In the genomic region with DNA sequence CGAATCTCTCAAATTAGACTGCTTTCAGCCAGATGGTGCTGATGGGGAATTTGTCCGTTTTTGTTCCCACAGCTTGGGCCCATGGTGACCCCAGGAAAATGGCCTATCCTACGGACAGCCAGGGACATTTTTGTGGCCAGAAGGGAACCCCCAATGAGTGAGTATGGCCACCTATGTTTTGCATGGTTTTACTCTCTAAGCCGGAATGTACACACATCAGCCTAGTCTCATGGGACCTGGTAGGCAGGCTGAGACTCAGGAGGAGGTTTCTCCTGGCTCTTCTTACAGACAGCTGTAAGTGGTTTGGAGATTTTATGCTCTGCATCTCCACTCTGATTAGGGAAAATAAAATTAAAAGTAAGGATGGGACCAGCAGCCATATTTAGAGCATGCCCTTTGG, we compare ENCODE assay signal across 14 mouse cellular contexts.
DNase-seq lines count a peak whose midpoint lies in the region; ATAC-seq lines count a peak whose summit lies in the region.
"Had no signal": no experiment of that assay in that cellular context is flagged by ENCODE, and none has a peak within 500 bp of the region (broad histone marks: within the 10 kb centered on the region; RNA-seq: fewer than 3 reads in every experiment).

No protein-coding gene starts in this region.

- WGBS in embryonic facial prominence, embryonic 11.5 days: 55% methylated on average over 4 of the region's 4 CpGs
- WGBS in embryonic facial prominence, embryonic 10.5 days: 67% methylated on average over 4 of the region's 4 CpGs
- WGBS in embryonic facial prominence, embryonic 14.5 days: 23% methylated on average over 4 of the region's 4 CpGs
- WGBS in hindbrain, embryonic 10.5 days: 60% methylated on average over 4 of the region's 4 CpGs
- WGBS in midbrain, embryonic 13.5 days: 38% methylated on average over 4 of the region's 4 CpGs

- no peaks in the 10 kb centered on the region for H3K4me1 ChIP-seq in embryonic facial prominence, embryonic 11.5 days (ENCODE audit: control insufficient read depth, insufficient read depth, low read length)
- peaks cover 11% of the 10 kb centered on the region for H3K4me1 ChIP-seq in embryonic facial prominence, embryonic 10.5 days
- H3K4me1 ChIP-seq in embryonic facial prominence, embryonic 14.5 days (ENCODE audit: control insufficient read depth, insufficient read depth, low read length): peaks cover 6% of the 10 kb centered on the region; the same call in 1 of the 2 replicates
- peaks cover 15% of the 10 kb centered on the region for H3K4me1 ChIP-seq in hindbrain, embryonic 10.5 days (replicated peaks)
- H3K4me1 ChIP-seq in midbrain, embryonic 13.5 days (replicated peaks): peaks cover 15% of the 10 kb centered on the region
- H3K4me1 ChIP-seq: kidney, embryonic 15.5 days had no signal

- no peak overlapping the region for H3K4me3 ChIP-seq in embryonic facial prominence, embryonic 11.5 days (ENCODE audit: low read depth, low read length)
- H3K4me3 ChIP-seq in embryonic facial prominence, embryonic 10.5 days: no peak overlapping the region
- H3K4me3 ChIP-seq in embryonic facial prominence, embryonic 14.5 days (ENCODE audit: low read depth, low read length): no peak overlapping the region
- no peak overlapping the region for H3K4me3 ChIP-seq in hindbrain, embryonic 10.5 days
- no peak overlapping the region for H3K4me3 ChIP-seq in midbrain, embryonic 13.5 days (replicated peaks)
- H3K4me3 ChIP-seq: kidney, embryonic 15.5 days had no signal

- no peak overlapping the region for H3K4me2 ChIP-seq in embryonic facial prominence, embryonic 11.5 days (ENCODE audit: low read depth, low read length)
- H3K4me2 ChIP-seq in embryonic facial prominence, embryonic 14.5 days (ENCODE audit: low read depth, low read length): no peak overlapping the region
- H3K4me2 ChIP-seq in midbrain, embryonic 13.5 days (replicated peaks): peak overlapping the region; percentile 13
- H3K4me2 ChIP-seq: kidney, embryonic 15.5 days had no signal

- peak; percentile 22 for DNase-seq in embryonic facial prominence, embryonic 11.5 days (ENCODE audit: low spot score)
- DNase-seq in embryonic facial prominence, embryonic 10.5 days (ENCODE audit: low spot score): no peak
- peak; percentile 78 for DNase-seq in embryonic facial prominence, embryonic 14.5 days (ENCODE audit: low spot score)
- no peak for DNase-seq in hindbrain, embryonic 10.5 days (ENCODE audit: low spot score)
- no peak for DNase-seq in spleen, postnatal 10 days (ENCODE audit: low spot score in 2 of 2)
- DNase-seq in ovary, postnatal 10 days (ENCODE audit: low spot score): no peak
- DNase-seq: cerebellum, adult 11-12 months; gastrocnemius, postnatal 14 days; right cerebral cortex, postnatal 4 days; thymus, postnatal 25 days had no signal

- H3K9ac ChIP-seq in embryonic facial prominence, embryonic 11.5 days (replicated peaks; ENCODE audit: low read length): no peak overlapping the region
- no peak overlapping the region for H3K9ac ChIP-seq in embryonic facial prominence, embryonic 14.5 days (ENCODE audit: low read depth, low read length)
- H3K9ac ChIP-seq in midbrain, embryonic 13.5 days (replicated peaks): no peak overlapping the region
- H3K9ac ChIP-seq: kidney, embryonic 15.5 days had no signal

- ATAC-seq in embryonic facial prominence, embryonic 11.5 days (replicated peaks; ENCODE audit: insufficient number of reproducible peaks, low FRiP score, low TSS enrichment, low read depth): no peak
- peak; percentile 51; the same call in 1 of the 2 replicates for ATAC-seq in embryonic facial prominence, embryonic 14.5 days (ENCODE audit: low read depth)
- peak; percentile 34; the same call in 1 of the 2 replicates for ATAC-seq in midbrain, embryonic 13.5 days
- ATAC-seq in frontal cortex, adult (ENCODE audit: low TSS enrichment): no peak

- no peaks in the 10 kb centered on the region for H3K9me3 ChIP-seq in embryonic facial prominence, embryonic 11.5 days (replicated peaks; ENCODE audit: control insufficient read depth, low read length)
- H3K9me3 ChIP-seq in embryonic facial prominence, embryonic 10.5 days: no peaks in the 10 kb centered on the region
- no peaks in the 10 kb centered on the region for H3K9me3 ChIP-seq in embryonic facial prominence, embryonic 14.5 days (ENCODE audit: control insufficient read depth, low read length)
- H3K9me3 ChIP-seq in hindbrain, embryonic 10.5 days: no peaks in the 10 kb centered on the region
- no peaks in the 10 kb centered on the region for H3K9me3 ChIP-seq in midbrain, embryonic 13.5 days
- H3K9me3 ChIP-seq: kidney, embryonic 15.5 days had no signal

- H3K27me3 ChIP-seq in embryonic facial prominence, embryonic 11.5 days (ENCODE audit: control insufficient read depth, insufficient read depth, low read length): no peaks in the 10 kb centered on the region
- H3K27me3 ChIP-seq in embryonic facial prominence, embryonic 10.5 days (replicated peaks; ENCODE audit: low read depth, poor library complexity, severe bottlenecking): no peaks in the 10 kb centered on the region
- no peaks in the 10 kb centered on the region for H3K27me3 ChIP-seq in embryonic facial prominence, embryonic 14.5 days (replicated peaks; ENCODE audit: control insufficient read depth, insufficient read depth, low read length)
- H3K27me3 ChIP-seq in hindbrain, embryonic 10.5 days (ENCODE audit: insufficient read depth, poor library complexity, severe bottlenecking): no peaks in the 10 kb centered on the region
- no peaks in the 10 kb centered on the region for H3K27me3 ChIP-seq in midbrain, embryonic 13.5 days
- H3K27me3 ChIP-seq: CH12.LX; kidney, embryonic 15.5 days had no signal

- H3K36me3 ChIP-seq in embryonic facial prominence, embryonic 11.5 days (replicated peaks; ENCODE audit: control insufficient read depth, insufficient read depth, low read depth, low read length): no peaks in the 10 kb centered on the region
- H3K36me3 ChIP-seq in embryonic facial prominence, embryonic 10.5 days (replicated peaks): no peaks in the 10 kb centered on the region
- H3K36me3 ChIP-seq in embryonic facial prominence, embryonic 14.5 days (ENCODE audit: control insufficient read depth, insufficient read depth, low read length): no peaks in the 10 kb centered on the region
- H3K36me3 ChIP-seq in hindbrain, embryonic 10.5 days: no peaks in the 10 kb centered on the region
- no peaks in the 10 kb centered on the region for H3K36me3 ChIP-seq in midbrain, embryonic 13.5 days
- H3K36me3 ChIP-seq: kidney, embryonic 15.5 days had no signal

- H3K27ac ChIP-seq in embryonic facial prominence, embryonic 11.5 days (replicated peaks; ENCODE audit: low read depth, low read length): no peak overlapping the region
- H3K27ac ChIP-seq in embryonic facial prominence, embryonic 10.5 days (replicated peaks): no peak overlapping the region
- H3K27ac ChIP-seq in embryonic facial prominence, embryonic 14.5 days (replicated peaks; ENCODE audit: low read depth, low read length): peak overlapping the region; percentile 54
- peak overlapping the region; percentile 47; the same call in 1 of the 2 replicates for H3K27ac ChIP-seq in hindbrain, embryonic 10.5 days
- H3K27ac ChIP-seq in midbrain, embryonic 13.5 days: peak overlapping the region; percentile 74
- H3K27ac ChIP-seq: kidney, embryonic 15.5 days had no signal

Comparison
In these comparisons a context has a peak if more than half of its experiments do, and no peak if none do; other contexts are left out.
1. ATAC-seq: peak in embryonic facial prominence, embryonic 14.5 days (single experiment) and midbrain, embryonic 13.5 days (single experiment); none in embryonic facial prominence, embryonic 11.5 days (single experiment) and frontal cortex, adult (single experiment).
2. DNase-seq: peak in embryonic facial prominence, embryonic 11.5 days (single experiment) and embryonic facial prominence, embryonic 14.5 days (single experiment); none in embryonic facial prominence, embryonic 10.5 days (single experiment), hindbrain, embryonic 10.5 days (single experiment), spleen, postnatal 10 days (0 of 2) and ovary, postnatal 10 days (single experiment).
3. H3K27ac ChIP-seq: peak in embryonic facial prominence, embryonic 14.5 days (single experiment), hindbrain, embryonic 10.5 days (single experiment) and midbrain, embryonic 13.5 days (single experiment); none in embryonic facial prominence, embryonic 11.5 days (single experiment) and embryonic facial prominence, embryonic 10.5 days (single experiment).